Mouse (Mus musculus) left cerebral cortex, postnatal 10 days (tissue): ENCODE measurements around the gene Dse. TPM values are rescaled to one million over a fixed set of nuclear protein-coding genes. Genes with fewer than 3 reads are reported as not detected.

Source experiments
- DNase-seq, 2 experiments: peaks; one replicate each; pipeline ENCODE4 v3.0.0; 2021 to 2022; ENCODE audit warnings: low spot score in 2 of 2, mixed read lengths in 1 of 2; ENCODE audit errors: extremely low spot score in 1 of 2
- intact Hi-C: fragments of 180-260 bp; cut with DNase I; formaldehyde crosslinking; loops from one replicate; pipeline ENCODE4 v1.15.1; 2025
- total RNA-seq, 2 experiments: library from RNA; stranded (reverse); gene quantifications; 2 replicates each; pipeline ENCODE4 v1.2.3; 2021

The Dse gene
- total RNA-seq, 2 experiments from 2014 or later = 6.0 to 10.5 TPM

DNA sequence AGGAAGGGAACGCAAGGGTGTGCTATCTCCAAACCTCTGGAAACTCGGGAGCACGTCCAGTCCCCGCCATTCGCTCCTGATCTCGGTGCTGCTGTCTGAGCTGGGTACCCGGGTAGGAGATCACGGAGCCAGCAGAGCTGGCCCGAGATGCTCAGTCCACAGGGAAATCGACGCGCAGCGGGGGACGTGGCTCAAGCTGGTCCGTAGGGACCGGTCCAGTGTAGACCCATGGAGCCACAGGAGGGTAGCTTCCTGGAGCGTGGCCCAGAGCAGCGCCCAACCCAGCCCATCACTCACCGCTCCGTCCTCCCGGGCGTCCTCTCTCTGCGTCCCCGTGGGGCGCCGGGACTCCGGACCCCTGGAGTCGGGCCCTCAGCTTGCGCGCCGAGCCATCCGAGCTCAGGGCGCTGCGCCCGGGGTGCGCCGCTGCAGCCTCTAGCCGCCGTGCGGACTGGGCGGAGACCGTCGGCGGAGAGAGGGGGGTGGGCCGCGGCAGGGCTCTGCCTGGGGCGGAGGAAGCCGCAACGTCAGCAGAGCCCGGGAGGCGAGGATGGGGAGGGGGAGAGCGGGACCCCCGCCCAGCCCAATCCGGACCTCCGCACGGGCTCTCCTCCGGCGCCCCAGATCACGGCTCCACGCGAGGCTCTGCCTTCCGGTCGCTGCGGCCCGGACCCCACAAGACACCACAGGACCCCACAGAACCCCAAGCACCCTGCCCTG is 572 bp downstream of the Dse start:
- DNase-seq = peak; percentile 38 to 79
- intact Hi-C loops = loop anchor here (5.0 kb wide), 1 partner anchor 75 kb away; the partner anchor contains the start of gene Tspyl1

DNA sequence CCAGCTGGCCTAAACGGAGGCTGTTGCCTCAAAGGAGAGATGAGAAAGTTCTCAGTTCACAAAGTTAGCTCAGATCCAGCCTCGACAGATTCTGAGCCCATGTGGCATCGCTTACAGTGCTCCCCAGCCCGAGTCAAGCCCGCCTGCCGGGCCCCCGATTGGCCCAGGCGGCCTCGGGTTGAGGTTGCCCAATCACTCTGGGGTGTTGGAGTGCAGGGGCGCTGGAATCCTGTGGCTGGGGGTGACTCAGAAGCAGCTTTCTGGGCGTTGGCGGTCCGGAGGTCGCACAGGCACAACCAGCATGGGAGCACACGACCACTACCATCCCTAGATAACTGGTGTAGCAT is 1.1 kb downstream of the Dse start:
- intact Hi-C loops = loop anchor here (5.0 kb wide), 1 partner anchor 76 kb away; the partner anchor contains the start of gene Tspyl1
- peak; percentile 11 to 54 for DNase-seq

GRCm38 (mm10) chr10:34205825-34206224 is 1.7 kb downstream of the Dse start:
- intact Hi-C loops = loop anchor here (5.0 kb wide), 1 partner anchor 76 kb away; the partner anchor contains the start of gene Tspyl1
- no peak for DNase-seq

GRCm38 (mm10) chr10:34200689-34201088 is 6.8 kb downstream of the Dse start:
- intact Hi-C loops = no loop called here
- no peak for DNase-seq

DNA sequence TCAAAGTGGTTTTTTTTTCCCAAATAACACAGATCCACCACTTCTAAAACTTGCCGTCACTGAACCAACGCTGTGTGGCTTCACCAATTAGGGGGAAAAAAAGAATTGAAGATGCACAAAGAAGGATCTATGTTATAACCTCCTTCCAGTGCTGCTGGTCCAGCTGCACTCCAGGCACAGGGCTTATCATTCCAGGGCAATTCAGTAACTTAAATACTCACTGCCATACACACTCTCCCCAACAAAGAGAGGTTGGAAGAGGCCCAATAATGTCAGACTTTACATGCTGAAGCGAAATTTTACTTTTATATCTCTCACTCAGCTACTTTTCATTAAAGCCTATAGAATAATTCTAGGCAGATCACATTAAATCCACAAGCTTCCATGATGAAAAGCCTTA is 8.9 kb downstream of the Dse start:
- no peak for DNase-seq
- intact Hi-C loops = no loop called here

DNA sequence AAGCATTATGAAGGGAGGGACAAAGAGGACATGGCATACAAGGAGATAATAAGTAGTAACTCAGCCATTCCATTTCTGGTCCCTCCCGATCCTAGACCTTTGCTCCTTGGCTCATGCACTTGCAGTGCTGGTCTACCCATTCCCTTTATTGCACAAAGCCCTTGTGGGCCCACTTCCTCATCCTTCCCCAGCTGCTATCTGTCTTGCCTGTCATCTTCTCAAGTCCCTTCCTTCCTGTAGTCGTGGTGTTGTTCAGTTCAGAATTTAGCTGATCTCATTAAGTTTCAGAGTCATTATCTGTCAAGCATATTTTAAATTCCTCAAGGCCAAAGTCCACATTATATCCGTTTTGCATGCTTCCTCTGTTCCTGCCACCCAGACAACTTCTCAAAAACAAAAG is 9.5 kb downstream of the Dse start:
- intact Hi-C loops = no loop called here
- no peak for DNase-seq

- intact Hi-C loops = no loop called here
- DNase-seq = no peak
These were observed 10.2 kb downstream of the Dse start for GRCm38 (mm10) chr10:34197269-34197668.

GRCm38 (mm10) chr10:34194957-34195356 is 12.6 kb downstream of the Dse start:
- intact Hi-C loops = no loop called here
- no peak for DNase-seq

- DNase-seq = no peak
- intact Hi-C loops = no loop called here
These were observed 13.0 kb downstream of the Dse start for GRCm38 (mm10) chr10:34194503-34194902.

DNA sequence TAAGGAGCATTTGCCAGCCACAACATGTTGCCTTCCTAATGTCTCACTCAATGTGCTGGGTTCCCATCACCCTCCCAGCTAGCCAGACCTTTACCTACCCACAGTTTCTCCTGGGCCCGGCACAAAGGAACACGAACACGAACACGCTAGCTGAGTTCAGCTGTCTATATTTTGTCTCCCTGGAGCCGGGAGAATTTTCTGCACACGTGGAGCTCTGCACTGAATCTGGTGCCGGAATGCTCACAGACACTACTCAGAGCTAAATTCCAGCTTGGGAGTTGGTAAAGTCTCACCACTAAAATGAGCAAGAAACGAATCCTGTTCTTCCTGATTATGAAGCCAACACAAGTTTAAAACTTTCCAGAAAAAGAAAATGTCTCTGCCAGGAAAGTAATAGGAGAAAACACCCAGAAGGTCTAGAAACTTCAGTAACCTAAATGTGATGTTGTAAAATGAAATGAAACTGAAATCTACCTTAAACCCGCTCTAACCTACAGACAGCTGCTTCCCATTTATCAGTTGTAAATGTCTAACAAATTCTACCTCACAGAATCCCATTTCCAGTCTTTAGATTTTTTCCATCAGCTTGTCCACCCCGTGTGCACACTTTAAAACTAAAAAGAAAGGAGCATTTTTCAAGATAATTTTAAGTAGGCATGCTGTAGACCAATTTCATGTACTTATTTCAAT is 20.8 kb downstream of the Dse start:
- intact Hi-C loops = no loop called here
- DNase-seq = peak; percentile 13 to 20

DNA sequence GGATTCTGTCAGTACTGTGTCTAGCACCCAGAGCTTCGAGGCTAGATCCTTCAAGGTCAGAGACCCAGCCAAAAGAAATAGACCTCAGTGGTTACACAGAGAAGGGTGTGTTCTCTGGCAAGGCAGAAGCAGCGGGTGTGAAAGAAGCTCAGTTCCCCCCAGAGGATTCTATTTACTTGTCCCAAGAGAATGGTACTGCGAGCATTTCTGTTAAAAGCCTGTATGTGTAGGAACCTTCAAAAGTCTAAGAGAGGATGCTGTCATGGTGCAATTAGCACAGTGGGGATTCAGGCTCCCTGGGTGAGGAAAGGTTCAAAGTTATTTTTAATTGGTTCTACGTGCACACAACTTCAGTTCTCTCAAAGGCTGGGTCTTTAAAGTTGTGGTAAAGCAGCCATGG is 22.0 kb downstream of the Dse start:
- intact Hi-C loops = no loop called here
- no peak for DNase-seq

GRCm38 (mm10) chr10:34184956-34185355 is 22.6 kb downstream of the Dse start:
- intact Hi-C loops = no loop called here

DNA sequence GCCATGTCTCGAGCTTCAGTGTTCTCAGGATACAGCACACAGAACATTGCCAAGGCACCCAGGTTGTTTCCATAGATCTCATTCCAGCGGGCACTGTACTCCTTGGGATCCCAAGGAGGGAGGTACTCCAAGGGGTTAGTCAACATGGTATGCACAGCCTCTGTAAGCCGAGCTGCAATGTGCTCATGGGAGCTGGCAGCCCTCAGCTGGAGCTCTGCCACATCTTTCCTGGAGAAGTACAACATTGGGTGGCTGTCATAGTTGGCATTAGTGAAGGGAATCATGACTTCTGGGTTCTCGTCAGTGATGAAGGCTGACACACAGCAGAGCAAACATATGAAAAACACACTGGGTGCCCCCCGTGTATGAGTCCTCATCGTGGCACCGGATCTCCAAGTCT is 23.8 kb downstream of the Dse start:
- DNase-seq = peak; percentile 15 to 36
- intact Hi-C loops = no loop called here

More at GRCm38 (mm10) chr10:34184956-34185355, 22.6 kb downstream of the Dse start:
- no peak for DNase-seq

- intact Hi-C loops = no loop called here
These were observed 31.5 kb downstream of the Dse start for GRCm38 (mm10) chr10:34175870-34176606.

GRCm38 (mm10) chr10:34172663-34173282 is 34.7 kb downstream of the Dse start:
- no peak for DNase-seq

More at GRCm38 (mm10) chr10:34175870-34176606, 31.5 kb downstream of the Dse start:
- no peak for DNase-seq

DNA sequence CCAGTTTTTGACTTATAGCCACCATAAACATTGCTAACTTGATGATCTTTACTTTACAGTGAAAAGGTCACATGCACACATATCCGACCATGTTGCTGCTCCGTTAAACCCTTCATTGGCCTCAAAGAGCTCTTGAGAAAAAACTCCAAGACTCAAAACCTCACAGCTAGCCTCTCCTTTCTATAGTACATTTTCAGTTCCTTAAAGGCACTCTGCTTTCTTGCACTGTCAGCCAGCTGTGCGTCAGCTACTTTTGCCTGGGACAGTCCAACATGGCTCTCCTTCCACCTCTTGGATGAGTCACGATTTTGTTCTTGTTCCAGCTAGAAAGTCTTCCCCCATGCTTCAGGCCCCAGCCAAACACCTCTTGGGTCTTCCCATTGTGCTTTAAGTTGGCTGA is 35.9 kb downstream of the Dse start:
- intact Hi-C loops = no loop called here
- no peak for DNase-seq

More at GRCm38 (mm10) chr10:34172663-34173282, 34.7 kb downstream of the Dse start:
- intact Hi-C loops = no loop called here

DNA sequence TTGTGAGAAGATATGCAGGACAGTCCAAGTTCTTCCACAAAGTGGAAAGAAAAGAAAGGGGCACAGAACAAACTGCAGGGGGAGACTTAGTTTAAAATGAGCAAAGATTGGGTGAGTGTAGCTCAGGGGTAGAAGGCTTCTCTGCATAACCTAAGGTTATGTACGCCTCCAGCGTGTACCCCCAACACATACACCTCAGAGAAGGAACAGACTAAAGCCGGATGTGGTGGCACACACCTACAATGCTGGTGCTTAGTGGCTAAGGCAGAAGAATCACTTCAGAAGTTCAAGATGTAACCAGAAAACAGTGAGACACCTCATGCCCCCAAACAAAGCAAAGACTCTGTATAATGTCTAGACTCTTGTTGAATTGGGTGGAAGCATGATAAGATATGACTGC is 36.3 kb downstream of the Dse start:
- intact Hi-C loops = no loop called here
- DNase-seq = no peak

DNA sequence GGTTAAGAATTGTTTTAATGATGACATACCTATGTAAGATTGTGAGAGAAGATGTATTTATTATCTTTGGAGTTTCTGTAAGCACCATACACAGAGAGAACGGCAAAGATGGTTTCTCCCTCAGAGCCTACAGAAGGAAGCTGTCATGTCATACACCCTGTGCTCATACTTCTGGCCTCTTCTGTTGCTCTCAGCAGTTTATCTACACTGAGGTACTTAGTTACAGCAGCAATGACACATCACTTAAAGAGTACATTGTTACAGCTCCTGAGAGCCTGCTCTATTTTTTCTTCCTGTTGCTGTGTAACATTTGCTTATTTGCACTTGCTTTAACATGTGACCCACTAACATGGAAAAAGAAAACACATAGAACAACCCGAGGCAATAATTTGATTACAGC is 40.5 kb downstream of the Dse start:
- intact Hi-C loops = no loop called here
- no peak for DNase-seq
